Mouse (Mus musculus) liver, postnatal 0 days (tissue): Measurements from ENCODE around the gene Doc2a. TPM values are rescaled to one million over a fixed set of nuclear protein-coding genes. Genes with fewer than 3 reads are reported as not detected.

ENCODE experiments used
- ATAC-seq: fragments of 200-750 bp; cut with Nextera tagmentation; 2 replicates; pipeline ENCODE4 v1.8.0; 2017; ENCODE audit warnings: mild to moderate bottlenecking, moderate library complexity
- DNase-seq: peaks from one replicate; pipeline ENCODE4 v3.0.0-alpha.2; 2016
- H3K27ac ChIP-seq: fragments of 300-500 bp; sonication (generic); 2 replicates; pipeline ENCODE4 v1.5.1; 2014; ENCODE audit warnings: antibody characterized with exemption, moderate library complexity, mild to moderate bottlenecking, low read depth
- H3K27me3 ChIP-seq: fragments of 300-500 bp; sonication (generic); 2 replicates; pipeline ENCODE4 v1.6.1; 2014; ENCODE audit warnings: low read length, control low read depth, mixed read lengths; ENCODE audit not compliant: insufficient read depth
- H3K36me3 ChIP-seq: fragments of 300-500 bp; sonication (generic); replicated peaks from 2 replicates; pipeline ENCODE4 v1.6.1; 2014; ENCODE audit warnings: mild to moderate bottlenecking, control low read depth, low read length, moderate library complexity, mixed read lengths; ENCODE audit not compliant: insufficient read depth
- H3K4me1 ChIP-seq: fragments of 300-500 bp; sonication (generic); 2 replicates; pipeline ENCODE4 v1.6.1; 2014; ENCODE audit warnings: antibody characterized with exemption, mild to moderate bottlenecking, control low read depth; ENCODE audit not compliant: insufficient read depth
- H3K4me2 ChIP-seq: fragments of 300-500 bp; sonication (generic); 2 replicates; pipeline ENCODE4 v1.6.1; 2014; ENCODE audit warnings: low read depth, mild to moderate bottlenecking, low read length, moderate library complexity, mixed read lengths
- H3K4me3 ChIP-seq: fragments of 300-500 bp; sonication (generic); 2 replicates; pipeline ENCODE4 v1.5.1; 2014; ENCODE audit warnings: low read depth, low read length
- H3K9ac ChIP-seq: fragments of 300-500 bp; sonication (generic); replicated peaks from 2 replicates; pipeline ENCODE4 v1.6.1; 2014; ENCODE audit warnings: mild to moderate bottlenecking, moderate library complexity
- H3K9me3 ChIP-seq: fragments of 300-500 bp; sonication (generic); 2 replicates; pipeline ENCODE4 v1.6.1; 2016; ENCODE audit warnings: mild to moderate bottlenecking, control low read depth, low read length, mixed read lengths
- CTCF ChIP-seq: sonication (generic); IDR thresholded peaks from 2 replicates; pipeline ENCODE4 v1.5.1; 2016; ENCODE audit warnings: antibody characterized with exemption, low read depth
- EP300 ChIP-seq: IDR thresholded peaks from 2 replicates; pipeline ENCODE4 v1.6.1; 2016; ENCODE audit warnings: antibody characterized with exemption, low read depth, mild to moderate bottlenecking
- WGBS: fragments of 180-500 bp; shearing (Covaris S2); extraction: QIAGEN DNeasy Blood & Tissue Kit; methylation state at CpG from one replicate; pipeline ENCODE4 v1.1.7; 2014; ENCODE audit not compliant: insufficient replicate concordance; 5-methylcytosine and 5-hydroxymethylcytosine counted together
- polyA plus RNA-seq: library from polyadenylated mRNA; unstranded; fragments of >200 nt; fragmentation: Nextera tagmentation; extraction: Ambion mirVana; gene quantifications from 2 replicates; pipeline ENCODE4 v1.2.1, GENCODE M21; 2015

Doc2a gene
- polyA plus RNA-seq, 1 experiment from 2014 or later = not detected

GRCm38 (mm10) chr7:126860987-126861386 is 13.8 kb downstream of the Doc2a start:
- Histone ChIP-seq H3K9me3 (no peaks in the 10 kb centered on the region), H3K27ac (peak overlapping the region; percentile 24; the same call in 1 of the 2 replicates), H3K27me3 (no peaks in the 10 kb centered on the region), H3K36me3 (peaks cover 53% of the 10 kb centered on the region), H3K4me1 (peaks cover 17% of the 10 kb centered on the region), H3K4me3 (peak overlapping the region; percentile 72), H3K9ac (peak overlapping the region; percentile 78), H3K4me2 (peak overlapping the region; percentile 95)
- no peak for DNase-seq
- ATAC-seq = no peak
- 49% methylated on average over 5 of the region's 5 CpGs for WGBS
- no peak for TF ChIP-seq EP300
- TF ChIP-seq CTCF = no peak

- H3K36me3 ChIP-seq = peaks cover 53% of the 10 kb centered on the region
These were observed 14.4 kb downstream of the Doc2a start, which contains the start of gene Hirip3 for GRCm38 (mm10) chr7:126861429-126862130. TSS of gene Hirip3 (plus strand) at chr7:126861972.

GRCm38 (mm10) chr7:126862147-126862784 is 15.1 kb downstream of the Doc2a start, which contains the start of gene Ino80e:
TSS of gene Ino80e (minus strand) at chr7:126862377.
- DNase-seq (peak; percentile 94), ATAC-seq (peak; percentile 82)
- H3K4me2 ChIP-seq = peak within 1 kb of the TSS; percentile 95
- peaks cover 17% of the 10 kb centered on the region for H3K4me1 ChIP-seq
- peak within 1 kb of the TSS; percentile 24 for H3K27ac ChIP-seq
- peaks cover 53% of the 10 kb centered on the region for H3K36me3 ChIP-seq
- no peaks in the 10 kb centered on the region for H3K27me3 ChIP-seq
- TF ChIP-seq EP300 (no peak; the same call in 1 of the 2 replicates), CTCF (no peak)
- under 1% methylated on average over 41 of the region's 41 CpGs for WGBS
- no peaks in the 10 kb centered on the region for H3K9me3 ChIP-seq
- H3K9ac ChIP-seq = peak within 1 kb of the TSS; percentile 78
- peak within 1 kb of the TSS; percentile 72 for H3K4me3 ChIP-seq

More at GRCm38 (mm10) chr7:126861429-126862130, 14.4 kb downstream of the Doc2a start, which contains the start of gene Hirip3:
- Histone ChIP-seq H3K4me3 (peak within 1 kb of the TSS; percentile 72), H3K27me3 (no peaks in the 10 kb centered on the region), H3K27ac (peak within 1 kb of the TSS; percentile 24), H3K4me2 (peak within 1 kb of the TSS; percentile 95), H3K4me1 (peaks cover 17% of the 10 kb centered on the region), H3K9me3 (no peaks in the 10 kb centered on the region), H3K9ac (peak within 1 kb of the TSS; percentile 78)
- ATAC-seq = peak; percentile 96
- peak; percentile 97 for DNase-seq
- WGBS = 1% methylated on average over 42 of the region's 42 CpGs
- TF ChIP-seq CTCF (no peak), EP300 (no peak)

- H3K27me3 ChIP-seq = no peaks in the 10 kb centered on the region
- no peaks in the 10 kb centered on the region for H3K9me3 ChIP-seq
- H3K27ac ChIP-seq = no peak overlapping the region
- WGBS = 52% methylated on average over 6 of the region's 6 CpGs
- H3K36me3 ChIP-seq = peaks cover 52% of the 10 kb centered on the region
- peaks cover 17% of the 10 kb centered on the region for H3K4me1 ChIP-seq
- TF ChIP-seq CTCF = no peak
- TF ChIP-seq EP300 = no peak
- peak overlapping the region; percentile 78 for H3K9ac ChIP-seq
- H3K4me2 ChIP-seq = peak overlapping the region; percentile 95
- H3K4me3 ChIP-seq = peak overlapping the region; percentile 72
- no peak for DNase-seq
- no peak for ATAC-seq
These were observed 16.6 kb downstream of the Doc2a start for GRCm38 (mm10) chr7:126863791-126864190.

GRCm38 (mm10) chr7:126867534-126867933 is 20.3 kb downstream of the Doc2a start:
- ATAC-seq (no peak), DNase-seq (no peak)
- TF ChIP-seq EP300 (no peak), CTCF (no peak)
- no peaks in the 10 kb centered on the region for H3K27me3 ChIP-seq
- H3K4me1 ChIP-seq = peaks cover 8% of the 10 kb centered on the region
- peaks cover 74% of the 10 kb centered on the region for H3K36me3 ChIP-seq
- no peak overlapping the region for H3K9ac ChIP-seq
- no peak overlapping the region for H3K27ac ChIP-seq
- 94% methylated on average over 2 of the region's 2 CpGs for WGBS
- no peak overlapping the region for H3K4me2 ChIP-seq
- no peaks in the 10 kb centered on the region for H3K9me3 ChIP-seq
- no peak overlapping the region for H3K4me3 ChIP-seq

GRCm38 (mm10) chr7:126868003-126868402 is 20.8 kb downstream of the Doc2a start:
- H3K4me2 ChIP-seq = no peak overlapping the region
- H3K27me3 ChIP-seq = no peaks in the 10 kb centered on the region
- H3K9ac ChIP-seq = no peak overlapping the region
- no peak overlapping the region for H3K27ac ChIP-seq
- WGBS = 80% methylated on average over 12 of the region's 12 CpGs
- no peak for ATAC-seq
- no peak for TF ChIP-seq EP300
- no peak for TF ChIP-seq CTCF
- H3K9me3 ChIP-seq = no peaks in the 10 kb centered on the region
- DNase-seq = no peak
- H3K36me3 ChIP-seq = peaks cover 79% of the 10 kb centered on the region
- peaks cover 3% of the 10 kb centered on the region for H3K4me1 ChIP-seq
- no peak overlapping the region for H3K4me3 ChIP-seq
